Mouse (Mus musculus) WW6 (cell line): ENCODE measurements around the gene Rhou.

Source experiments
- DNase-seq: peaks from one replicate; pipeline ENCODE4 v3.0.0-alpha.2; 2013; ENCODE audit warnings: low read depth, low spot score

The Rhou gene

GRCm38 (mm10) chr8:123651390-123652098, 2.2 kb upstream of the Rhou start:
- no peak for DNase-seq

DNA sequence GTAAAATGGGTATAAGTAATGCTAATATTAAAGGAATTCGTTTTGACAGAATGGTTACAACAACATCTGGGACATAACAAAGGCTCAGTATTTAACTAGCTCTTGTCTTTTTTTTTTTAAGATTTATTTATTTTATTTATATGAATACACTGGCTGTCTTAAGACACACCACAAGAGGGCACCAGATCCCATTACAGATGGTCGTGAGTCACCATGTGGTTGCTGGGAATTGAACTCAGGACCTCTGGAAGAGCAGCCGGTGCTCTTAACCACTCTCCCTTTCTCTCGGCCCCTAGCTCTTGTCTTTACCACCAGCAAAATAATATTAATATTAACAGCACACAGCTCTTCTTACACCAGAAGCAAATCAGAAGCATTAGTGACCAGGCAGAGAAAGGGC, 1.1 kb upstream of the Rhou start:
- DNase-seq: no peak

GRCm38 (mm10) chr8:123653994-123654569, 353 bp downstream of the Rhou start:
- no peak for DNase-seq

- DNase-seq: no peak
These were observed 1.0 kb downstream of the Rhou start for GRCm38 (mm10) chr8:123654763-123655162.

- DNase-seq: no peak
These were observed 1.6 kb downstream of the Rhou start for GRCm38 (mm10) chr8:123655351-123655779.

- no peak for DNase-seq
These were observed 4.1 kb downstream of the Rhou start for GRCm38 (mm10) chr8:123657826-123658225.

DNA sequence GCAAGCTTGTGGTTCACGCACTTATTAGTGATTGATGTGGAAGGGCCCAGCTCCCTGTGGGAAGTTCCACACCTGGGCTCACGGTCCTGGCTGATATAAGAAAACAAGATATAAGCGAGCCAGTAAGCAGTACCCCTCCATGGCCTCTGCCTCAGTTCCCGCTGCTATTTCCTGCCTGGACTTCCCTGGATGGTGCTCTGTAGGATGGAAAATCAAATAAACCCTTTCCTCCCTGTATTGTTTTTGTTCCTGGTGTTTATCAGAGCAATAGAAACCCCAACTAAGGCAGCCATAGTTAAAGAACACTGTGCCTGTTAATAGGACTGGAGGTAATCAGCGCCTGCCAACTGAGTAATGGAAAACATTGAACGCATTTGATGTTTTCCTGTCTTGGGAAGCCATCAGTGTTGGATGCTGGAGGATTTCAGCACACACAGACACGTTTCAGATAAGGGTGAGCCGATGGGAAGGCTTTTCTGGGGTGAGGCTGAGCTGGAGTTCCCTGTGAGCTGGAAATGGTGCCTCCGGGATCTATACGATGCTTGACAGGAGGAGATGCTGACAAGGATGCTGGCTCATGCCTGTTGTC, 5.8 kb downstream of the Rhou start:
- no peak for DNase-seq

GRCm38 (mm10) chr8:123661515-123661914, 7.8 kb downstream of the Rhou start:
- no peak for DNase-seq

DNA sequence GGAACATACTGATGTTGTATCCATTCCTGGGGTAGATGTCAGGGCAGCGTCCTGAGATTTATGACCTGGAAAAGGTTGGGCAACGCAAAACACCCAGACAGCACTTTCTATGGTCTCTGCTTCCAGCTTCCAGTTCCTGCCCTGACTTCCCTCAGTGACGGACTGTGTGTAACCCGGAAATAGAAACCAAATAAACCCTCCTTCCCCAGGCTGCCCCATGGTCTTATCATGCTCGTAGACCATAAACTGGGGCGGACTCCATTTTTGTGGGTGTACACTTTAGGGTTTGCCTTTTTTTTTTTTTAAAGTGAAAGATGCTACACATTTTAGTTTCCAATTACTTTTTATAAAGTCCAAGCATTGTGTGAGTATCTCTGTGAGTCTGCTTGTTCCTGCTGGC, 11.9 kb downstream of the Rhou start:
- no peak for DNase-seq

DNA sequence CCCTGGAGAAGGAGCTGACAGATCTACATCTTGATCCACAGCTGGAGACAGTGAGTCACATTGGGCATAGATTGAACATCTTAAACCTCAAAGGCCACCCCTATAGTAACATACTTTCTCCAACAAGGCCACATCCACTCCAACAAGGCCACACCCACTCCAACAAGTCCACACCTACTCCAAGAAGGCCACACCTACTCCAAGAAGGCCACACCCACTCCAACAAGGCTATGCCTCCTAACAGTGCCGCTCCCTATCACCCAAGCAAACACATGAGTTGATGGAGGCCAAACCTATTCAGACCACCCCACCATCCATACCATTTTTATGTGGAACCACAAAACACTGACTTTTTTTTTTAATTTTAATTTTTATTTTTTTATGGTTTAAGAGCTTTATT, 13.1 kb downstream of the Rhou start:
- no peak for DNase-seq

- DNase-seq: no peak
These were observed 15.0 kb downstream of the Rhou start for GRCm38 (mm10) chr8:123668681-123669080.

DNA sequence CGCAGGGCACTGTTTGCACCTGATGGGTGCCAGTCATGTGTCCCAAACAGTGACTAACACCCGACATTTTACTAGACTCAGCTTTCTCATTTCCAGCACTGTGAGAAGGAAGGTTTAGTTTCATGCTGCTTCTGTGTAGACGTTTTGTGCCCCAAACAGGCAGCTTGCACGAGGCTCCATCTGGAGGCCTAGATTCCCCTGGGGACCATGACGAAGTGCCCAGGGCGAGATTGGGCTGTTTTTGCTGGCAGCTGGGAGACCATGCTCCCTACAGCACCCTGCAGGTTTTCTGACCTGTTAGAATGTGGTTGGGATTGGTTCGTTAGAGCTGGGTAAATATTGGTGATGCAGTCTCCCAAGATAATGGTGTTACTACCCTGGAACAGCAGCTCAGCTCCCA, 17.0 kb downstream of the Rhou start:
- DNase-seq: no peak

GRCm38 (mm10) chr8:123671454-123671853, 17.7 kb downstream of the Rhou start:
- DNase-seq: no peak

GRCm38 (mm10) chr8:123672648-123673047, 18.9 kb downstream of the Rhou start:
- DNase-seq: no peak

DNA sequence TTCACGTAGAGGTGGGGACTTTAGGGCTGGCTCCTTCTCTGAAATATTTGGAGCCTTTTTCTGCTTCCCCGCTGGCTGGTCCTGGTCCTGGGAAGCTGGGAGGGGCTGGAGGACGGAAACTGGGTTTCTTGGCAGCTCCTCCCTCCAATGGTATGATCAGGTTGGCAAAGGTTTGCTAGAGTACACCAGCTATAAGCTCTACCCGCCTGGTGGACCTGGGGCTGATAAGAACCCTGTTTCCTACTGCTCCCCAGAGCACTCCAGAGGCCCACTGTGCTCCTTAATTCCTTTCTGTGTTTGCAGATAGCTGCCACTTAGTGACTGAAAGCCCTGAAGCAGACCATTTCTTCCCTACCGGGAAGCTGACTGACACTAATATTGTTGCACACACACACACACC, 21.9 kb downstream of the Rhou start:
- no peak for DNase-seq

DNA sequence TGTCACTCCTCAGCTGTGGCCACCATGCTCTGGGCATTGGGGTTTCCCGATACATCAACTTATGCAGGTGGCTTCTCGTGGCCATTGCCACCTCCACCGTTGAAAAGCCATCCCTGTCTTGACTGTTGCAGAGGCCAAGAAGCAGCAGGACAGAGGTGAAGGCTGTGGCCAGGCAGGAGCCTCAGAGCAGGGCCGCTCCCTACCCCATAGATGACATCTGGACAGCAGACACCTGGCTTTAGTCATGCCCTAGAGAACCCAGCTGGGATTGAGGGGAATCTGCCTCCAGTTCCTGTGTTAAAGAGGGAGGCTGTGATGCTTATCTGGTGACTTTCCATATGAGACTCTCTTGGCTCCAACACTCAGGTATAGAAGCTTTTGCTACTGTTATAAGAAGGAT, 24.7 kb downstream of the Rhou start:
- no peak for DNase-seq

DNA sequence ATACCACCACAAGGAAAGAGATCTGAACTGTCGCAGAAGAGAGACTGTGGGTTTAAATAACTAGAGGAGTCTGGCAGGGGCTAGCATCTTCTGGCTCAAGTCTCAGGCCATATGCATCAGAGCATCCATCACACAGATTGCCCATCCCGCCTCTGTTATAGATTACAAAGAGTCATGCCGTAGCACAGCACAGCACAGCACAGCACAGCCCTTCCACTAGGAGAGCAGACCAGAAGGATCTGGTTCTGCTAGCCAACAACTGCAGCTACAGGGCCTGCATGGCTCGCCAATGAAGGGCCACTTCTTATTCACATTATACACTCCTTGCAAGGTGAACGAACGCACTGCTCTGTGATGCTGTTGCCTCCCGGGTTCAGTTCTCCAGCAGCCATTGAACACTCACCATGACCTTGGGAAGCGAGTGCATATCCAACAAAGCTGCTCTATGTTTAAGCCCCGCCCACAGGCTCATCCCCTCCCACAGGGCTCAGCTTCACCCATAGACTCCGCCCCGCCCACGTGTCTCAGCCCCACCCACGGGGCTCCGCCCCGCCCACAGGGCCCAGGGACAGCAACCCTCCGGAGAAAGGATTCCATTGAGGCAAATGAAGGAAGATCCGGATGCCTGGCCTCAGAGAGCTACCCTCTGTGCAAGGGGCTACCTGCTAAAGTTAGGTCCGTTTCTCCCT, 28.5 kb downstream of the Rhou start:
- peak; percentile 90 for DNase-seq

DNA sequence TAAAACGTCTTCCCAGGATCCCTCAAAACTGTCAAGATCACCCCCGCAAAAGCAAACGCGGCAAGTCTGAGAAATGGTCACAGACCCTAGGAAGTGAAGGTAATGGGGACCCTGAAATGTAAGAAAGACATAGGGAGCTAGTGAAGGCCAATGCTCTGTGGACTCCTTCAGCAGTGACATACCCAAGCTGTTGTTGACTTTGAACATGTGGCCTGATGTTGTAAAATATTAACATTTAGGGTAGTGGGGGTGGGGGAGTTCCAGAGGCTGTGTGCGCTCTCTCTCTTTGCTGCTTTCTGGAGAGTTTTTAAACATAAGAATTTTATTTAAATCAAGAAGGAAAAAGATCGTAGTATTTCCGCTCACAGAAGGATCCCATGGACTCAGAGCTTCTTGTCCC, 29.6 kb downstream of the Rhou start:
- DNase-seq: no peak

GRCm38 (mm10) chr8:123684806-123685205, 31.1 kb downstream of the Rhou start:
- DNase-seq: no peak

DNA sequence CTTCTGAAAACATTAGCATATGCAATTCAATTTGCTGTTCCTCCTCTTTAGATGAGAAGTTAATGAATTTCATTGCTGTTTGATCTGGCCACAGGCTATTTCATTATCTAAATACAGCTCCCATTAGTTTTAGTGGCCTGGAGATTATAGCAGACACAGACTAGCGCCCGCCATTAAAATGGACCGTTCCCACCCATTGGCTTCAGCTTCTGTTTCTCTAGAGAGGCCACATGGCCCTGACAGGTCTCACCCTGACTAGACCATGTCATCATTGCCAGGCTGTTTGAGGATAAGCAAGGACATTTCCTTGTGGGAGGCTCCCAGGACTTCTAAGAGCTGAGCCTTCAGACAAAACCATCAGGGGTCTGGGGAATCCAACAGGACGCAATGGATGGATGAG, 31.7 kb downstream of the Rhou start:
- no peak for DNase-seq

DNA sequence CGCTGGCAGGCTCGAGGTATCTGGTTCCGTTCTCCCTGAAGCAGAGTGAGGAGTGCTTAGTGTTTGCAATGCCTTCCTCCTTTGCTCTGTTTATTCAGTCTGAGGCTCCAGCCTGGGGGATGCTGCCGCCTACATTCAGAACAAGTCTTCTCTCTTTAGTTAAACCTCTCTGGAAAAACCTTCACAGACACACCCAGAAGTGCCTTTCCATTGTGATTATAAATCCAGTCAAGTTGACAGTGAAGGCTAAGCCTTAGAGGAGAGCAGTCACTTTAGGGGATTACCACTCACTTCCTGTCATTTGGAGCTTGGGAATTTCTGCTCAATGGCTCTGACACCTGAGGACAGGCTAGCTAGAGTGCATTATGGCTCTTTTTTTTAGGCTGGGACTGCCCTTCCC, 34.1 kb downstream of the Rhou start:
- DNase-seq: no peak

GRCm38 (mm10) chr8:123692165-123692962, 38.6 kb downstream of the Rhou start:
- DNase-seq: no peak
